Mouse (Mus musculus): ENCODE data around the gene Cd4. TPM values are rescaled to one million over a fixed set of nuclear protein-coding genes. Genes with fewer than 3 reads are reported as not detected.

The Cd4 gene
- polyA plus RNA-seq, 1 experiment from 2014 or later = 102 TPM

DNA sequence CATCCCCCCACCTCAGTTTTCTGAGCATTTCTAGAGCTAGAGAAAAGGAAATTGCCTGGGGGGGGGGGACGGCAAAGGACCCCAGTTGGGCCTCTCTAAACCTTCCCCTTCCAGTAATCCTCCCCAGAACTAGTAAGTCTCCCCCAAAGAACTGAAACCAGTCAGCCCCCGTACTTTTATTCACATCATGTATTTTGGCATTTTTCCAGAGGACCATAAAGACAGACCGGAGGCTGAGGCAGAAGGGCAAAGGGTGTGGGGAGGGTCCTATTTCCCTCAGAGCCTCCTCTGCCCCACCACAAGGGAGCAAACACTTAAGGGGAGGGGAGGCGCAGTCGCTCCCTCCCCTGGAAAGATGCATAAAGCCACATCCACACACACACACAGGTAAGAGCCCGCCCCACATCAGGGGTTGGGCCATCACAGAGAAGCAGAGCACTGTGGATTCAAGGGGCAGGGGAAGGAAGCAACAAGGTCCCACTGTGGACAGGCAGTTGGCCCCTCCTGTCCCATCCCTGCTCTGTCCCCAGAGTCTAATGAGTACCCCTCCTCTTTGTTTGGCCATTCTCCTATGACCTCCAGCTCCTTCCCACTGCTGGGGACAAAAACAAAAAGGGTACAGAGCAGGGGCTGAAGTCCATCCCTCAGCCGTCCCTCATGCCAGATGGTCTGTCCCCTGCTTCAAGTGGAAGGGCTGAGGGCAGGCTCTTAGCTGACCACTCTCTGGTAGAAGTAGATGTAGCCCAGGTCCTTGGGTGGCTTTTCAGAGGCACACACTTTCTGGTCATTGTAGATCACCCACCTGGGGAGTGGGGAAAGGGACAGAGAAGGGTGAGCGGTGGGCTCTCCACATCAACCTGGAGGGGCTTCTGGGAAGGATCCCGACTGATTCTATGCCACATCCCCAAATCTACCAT is 72.9 kb downstream of the Cd4 start:
- no peak for DNase-seq (ENCODE audit: low spot score)

Other genes with a start within 250 kb of the Cd4 start
- gene Lpcat3, start 225.2 kb downstream of the Cd4 start, polyA plus RNA-seq (2015; fragmentation: Nextera tagmentation; extraction: Ambion mirVana) = 77.7 and 80.4 TPM in 2 replicates
- 368 and 388 TPM in 2 replicates for gene Emg1, start 176.0 kb downstream of the Cd4 start, polyA plus RNA-seq (2015; fragmentation: Nextera tagmentation; extraction: Ambion mirVana)
- 321 and 329 TPM in 2 replicates for gene Phb2, start 175.9 kb downstream of the Cd4 start, polyA plus RNA-seq (2015; fragmentation: Nextera tagmentation; extraction: Ambion mirVana)
- 157 and 167 TPM in 2 replicates for gene Ptpn6, start 149.5 kb downstream of the Cd4 start, polyA plus RNA-seq (2015; fragmentation: Nextera tagmentation; extraction: Ambion mirVana)
- gene Grcc10, start 146.8 kb downstream of the Cd4 start, polyA plus RNA-seq (2015; fragmentation: Nextera tagmentation; extraction: Ambion mirVana) = 541 and 549 TPM in 2 replicates
- not detected in 2 replicates for gene Gm45234, start 132.2 kb downstream of the Cd4 start, polyA plus RNA-seq (2015; fragmentation: Nextera tagmentation; extraction: Ambion mirVana)
- gene Atn1, start 131.7 kb downstream of the Cd4 start, polyA plus RNA-seq (2015; fragmentation: Nextera tagmentation; extraction: Ambion mirVana) = 4.5 and 4.7 TPM in 2 replicates
- gene Eno2, start 118.5 kb downstream of the Cd4 start, polyA plus RNA-seq (2015; fragmentation: Nextera tagmentation; extraction: Ambion mirVana) = 3.8 TPM in 2 replicates
- 2.4 and 3.2 TPM in 2 replicates for gene Lrrc23, start 108.5 kb downstream of the Cd4 start, polyA plus RNA-seq (2015; fragmentation: Nextera tagmentation; extraction: Ambion mirVana)
- gene Spsb2, start 79.6 kb downstream of the Cd4 start, polyA plus RNA-seq (2015; fragmentation: Nextera tagmentation; extraction: Ambion mirVana) = 8.9 and 9.4 TPM in 2 replicates
- gene Tpi1, start 73.9 kb downstream of the Cd4 start, polyA plus RNA-seq (2015; fragmentation: Nextera tagmentation; extraction: Ambion mirVana) = 231 and 275 TPM in 2 replicates
- gene Usp5, start 58.7 kb downstream of the Cd4 start, polyA plus RNA-seq (2015; fragmentation: Nextera tagmentation; extraction: Ambion mirVana) = 93.0 and 93.4 TPM in 2 replicates
- 240 and 258 TPM in 2 replicates for gene Cdca3, start 58.7 kb downstream of the Cd4 start, polyA plus RNA-seq (2015; fragmentation: Nextera tagmentation; extraction: Ambion mirVana)
- gene Gnb3, start 47.9 kb downstream of the Cd4 start, polyA plus RNA-seq (2015; fragmentation: Nextera tagmentation; extraction: Ambion mirVana) = 2.3 and 2.4 TPM in 2 replicates
- gene P3h3, start 30.5 kb downstream of the Cd4 start, polyA plus RNA-seq (2015; fragmentation: Nextera tagmentation; extraction: Ambion mirVana) = 1.9 TPM in 2 replicates
- gene Gpr162, start 24.2 kb downstream of the Cd4 start, polyA plus RNA-seq (2015; fragmentation: Nextera tagmentation; extraction: Ambion mirVana) = 15.2 and 21.8 TPM in 2 replicates
- 5.5 and 6.1 TPM in 2 replicates for gene Lag3, start 23.5 kb upstream of the Cd4 start, polyA plus RNA-seq (2015; fragmentation: Nextera tagmentation; extraction: Ambion mirVana)
- gene Ptms, start 31.9 kb upstream of the Cd4 start, polyA plus RNA-seq (2015; fragmentation: Nextera tagmentation; extraction: Ambion mirVana) = 204 and 256 TPM in 2 replicates
- gene Mlf2, start 43.2 kb upstream of the Cd4 start, polyA plus RNA-seq (2015; fragmentation: Nextera tagmentation; extraction: Ambion mirVana) = 267 and 277 TPM in 2 replicates
- 86.0 and 95.5 TPM in 2 replicates for gene Cops7a, start 77.3 kb upstream of the Cd4 start, polyA plus RNA-seq (2015; fragmentation: Nextera tagmentation; extraction: Ambion mirVana)
- gene Pianp, start 108.5 kb upstream of the Cd4 start, polyA plus RNA-seq (2015; fragmentation: Nextera tagmentation; extraction: Ambion mirVana) = 0.50 and 0.55 TPM in 2 replicates
- gene Zfp384, start 120.9 kb upstream of the Cd4 start, polyA plus RNA-seq (2015; fragmentation: Nextera tagmentation; extraction: Ambion mirVana) = 8.8 and 9.5 TPM in 2 replicates
- 113 and 118 TPM in 2 replicates for gene Ing4, start 151.5 kb upstream of the Cd4 start, polyA plus RNA-seq (2015; fragmentation: Nextera tagmentation; extraction: Ambion mirVana)
- gene Acrbp, start 161.5 kb upstream of the Cd4 start, polyA plus RNA-seq (2015; fragmentation: Nextera tagmentation; extraction: Ambion mirVana) = 9.2 and 10.2 TPM in 2 replicates
- 3.5 and 4.2 TPM in 2 replicates for gene Lpar5, start 179.7 kb upstream of the Cd4 start, polyA plus RNA-seq (2015; fragmentation: Nextera tagmentation; extraction: Ambion mirVana)
- 70.0 and 84.9 TPM in 2 replicates for gene Chd4, start 207.8 kb upstream of the Cd4 start, polyA plus RNA-seq (2015; fragmentation: Nextera tagmentation; extraction: Ambion mirVana)
- 53.9 and 60.7 TPM in 2 replicates for gene Nop2, start 243.7 kb upstream of the Cd4 start, polyA plus RNA-seq (2015; fragmentation: Nextera tagmentation; extraction: Ambion mirVana)